Mouse (Mus musculus): ENCODE results near the gene Tmem121b.

Gene Tmem121b

GRCm38 (mm10) chr6:120493374-120494181 lies at the start of gene Tmem121b:
Gene Tmem121b (minus strand): TSS chr6:120493807.
- no peak for DNase-seq (ENCODE audit: low read depth)

DNA sequence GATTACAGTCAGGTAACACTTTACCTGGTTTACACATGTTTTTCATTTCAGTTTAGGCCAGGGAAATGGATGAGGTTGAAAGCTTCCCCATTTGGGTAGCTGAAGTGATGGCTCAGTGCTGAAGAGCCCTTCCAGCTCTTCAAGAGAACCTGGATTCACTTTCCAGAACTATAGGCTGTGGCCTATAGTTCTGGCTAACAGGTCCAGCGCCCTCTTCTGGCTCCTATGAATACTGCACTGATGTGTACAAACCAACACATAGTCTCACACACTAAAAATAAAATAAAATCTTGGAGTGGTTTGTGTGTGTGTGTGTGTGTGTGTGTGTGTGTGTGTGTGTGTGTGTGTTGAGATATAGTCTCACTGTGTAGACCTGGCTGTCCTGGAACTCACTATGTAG lies 48.5 kb upstream of the Tmem121b start:
- DNase-seq (ENCODE audit: low read depth): no peak

- no peak for DNase-seq (ENCODE audit: low read depth)
Observed at GRCm38 (mm10) chr6:120541386-120541785, 47.8 kb upstream of the Tmem121b start.

- no peak for DNase-seq (ENCODE audit: low read depth)
Observed at GRCm38 (mm10) chr6:120539781-120540231, 46.2 kb upstream of the Tmem121b start.

DNA sequence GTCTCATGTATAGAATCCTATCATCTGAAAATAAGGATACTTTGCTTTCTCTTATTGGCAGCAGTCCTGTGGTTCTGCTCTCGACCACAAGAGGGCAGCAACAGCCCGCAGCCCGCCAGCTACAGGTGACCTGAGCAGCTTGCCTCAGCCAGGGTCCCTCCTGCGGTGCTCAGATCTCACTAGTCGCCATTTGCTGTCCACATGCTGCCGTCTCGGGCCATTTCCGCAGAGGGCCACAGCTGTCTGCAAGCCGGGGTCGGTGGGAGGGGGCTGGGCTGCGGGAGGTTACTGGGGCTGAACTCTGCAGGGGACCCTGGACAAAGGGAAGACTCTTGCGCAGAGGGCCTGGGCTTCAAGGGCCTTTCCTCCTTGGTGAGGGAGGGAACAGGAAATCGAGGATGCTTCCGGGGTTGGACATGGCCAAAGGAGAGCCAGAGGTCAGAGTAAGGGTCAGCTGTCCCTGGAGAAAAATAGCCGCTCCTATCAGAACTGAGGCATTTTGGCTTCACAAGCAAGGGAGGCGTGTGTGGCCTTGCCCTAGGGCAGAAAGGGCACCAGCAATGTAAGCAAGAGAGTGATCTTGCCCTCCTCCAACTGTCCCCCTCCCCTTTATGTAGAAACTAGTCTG lies 45.6 kb upstream of the Tmem121b start:
- DNase-seq (ENCODE audit: low read depth): peak; percentile 1

GRCm38 (mm10) chr6:120536337-120536736 lies 42.7 kb upstream of the Tmem121b start:
- no peak for DNase-seq (ENCODE audit: low read depth)

DNA sequence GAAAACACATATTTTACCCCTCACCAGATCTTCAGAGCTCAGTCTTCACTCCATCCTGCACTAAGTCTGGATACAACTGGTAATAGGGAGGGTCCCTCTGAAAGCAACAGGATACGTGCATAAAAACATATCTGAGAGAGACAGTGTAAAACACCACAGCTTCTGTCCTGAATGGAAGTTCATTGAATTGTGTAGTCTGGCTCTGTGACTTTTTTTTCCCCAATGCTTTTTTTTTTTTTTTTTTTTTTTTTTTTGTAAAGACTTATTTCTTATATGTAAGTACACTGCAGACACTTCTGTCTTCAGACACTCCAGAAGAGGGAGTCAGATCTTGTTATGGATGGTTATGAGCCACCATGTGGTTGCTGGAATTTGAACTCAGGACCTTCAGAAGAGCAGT lies 39.0 kb upstream of the Tmem121b start:
- DNase-seq (ENCODE audit: low read depth): no peak

DNA sequence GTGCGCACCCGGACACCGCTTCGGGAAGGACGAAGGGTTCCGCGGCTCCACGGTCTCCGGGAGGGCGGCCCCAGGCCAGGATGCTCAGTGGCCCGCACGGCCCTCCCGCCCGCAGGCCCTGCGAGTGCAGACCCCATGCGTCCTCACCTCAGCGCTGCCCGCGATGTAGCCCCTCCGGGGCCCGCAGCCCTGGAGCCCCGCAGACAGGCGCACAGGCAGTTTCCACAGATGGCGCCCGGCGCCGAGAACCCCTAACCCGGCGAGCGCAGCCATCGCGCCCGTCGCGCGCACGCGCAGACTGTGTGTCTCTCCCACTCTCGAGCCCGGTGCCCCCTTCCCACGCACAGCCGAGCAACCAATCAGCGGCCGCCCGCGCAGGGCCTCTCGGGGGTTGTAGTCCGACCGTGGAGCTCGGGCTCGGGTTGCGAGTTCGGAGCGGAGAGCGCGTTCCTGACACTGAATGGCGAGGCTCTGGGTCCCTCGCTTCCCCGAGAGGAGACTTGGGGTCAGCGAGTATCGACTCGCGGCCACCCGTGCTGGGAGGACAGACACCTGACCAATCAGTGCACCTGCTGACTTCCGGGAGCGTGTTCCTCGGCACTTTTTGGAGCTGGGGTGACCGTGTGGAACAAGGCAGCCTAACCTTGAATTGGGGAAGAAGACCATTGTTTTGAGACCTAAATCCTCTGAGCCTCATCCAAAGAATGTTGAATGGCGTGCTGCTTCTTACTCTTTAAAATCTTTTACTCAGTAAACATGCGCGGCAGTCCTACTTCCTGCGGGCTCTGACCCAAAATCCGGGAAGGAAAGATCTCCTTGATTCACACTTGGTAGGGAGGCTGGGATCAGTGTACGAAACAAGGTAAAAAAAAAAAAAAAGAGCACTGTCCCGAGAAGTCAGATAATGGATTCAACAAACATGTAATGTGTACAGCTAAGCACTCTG lies 37.7 kb upstream of the Tmem121b start, which contains the start of gene Hdhd5:
Hdhd5 (minus strand) TSS at position 300 of the 946 bp plus-strand sequence.
- DNase-seq (ENCODE audit: low read depth): peak; percentile 59

- no peak for DNase-seq (ENCODE audit: low read depth)
Observed at GRCm38 (mm10) chr6:120529123-120529522, 35.5 kb upstream of the Tmem121b start.

GRCm38 (mm10) chr6:120524796-120525195 lies 31.2 kb upstream of the Tmem121b start:
- no peak for DNase-seq (ENCODE audit: low read depth)

GRCm38 (mm10) chr6:120519647-120520046 lies 26.0 kb upstream of the Tmem121b start:
- DNase-seq (ENCODE audit: low read depth): no peak

GRCm38 (mm10) chr6:120517311-120517710 lies 23.7 kb upstream of the Tmem121b start:
- DNase-seq (ENCODE audit: low read depth): no peak

DNA sequence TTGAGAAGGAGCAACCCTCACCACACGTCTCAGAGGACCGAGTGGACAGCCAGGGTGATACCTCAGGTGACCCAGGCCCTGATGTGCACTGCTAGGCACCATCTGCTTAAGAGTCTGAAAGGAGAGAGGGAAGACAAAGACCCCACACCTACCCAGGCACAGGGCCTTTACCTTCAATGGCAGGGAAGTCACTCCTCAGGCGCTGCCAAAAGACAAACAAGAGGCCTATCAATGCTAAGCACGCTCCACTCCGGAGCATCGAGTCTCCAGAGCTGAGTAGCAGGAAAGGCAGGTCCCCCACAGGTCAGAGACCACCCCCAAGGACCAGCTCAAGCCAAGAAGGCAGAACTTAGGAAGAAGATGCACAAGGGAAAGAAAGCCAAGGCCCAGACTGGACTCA lies 23.3 kb upstream of the Tmem121b start:
- DNase-seq (ENCODE audit: low read depth): no peak

DNA sequence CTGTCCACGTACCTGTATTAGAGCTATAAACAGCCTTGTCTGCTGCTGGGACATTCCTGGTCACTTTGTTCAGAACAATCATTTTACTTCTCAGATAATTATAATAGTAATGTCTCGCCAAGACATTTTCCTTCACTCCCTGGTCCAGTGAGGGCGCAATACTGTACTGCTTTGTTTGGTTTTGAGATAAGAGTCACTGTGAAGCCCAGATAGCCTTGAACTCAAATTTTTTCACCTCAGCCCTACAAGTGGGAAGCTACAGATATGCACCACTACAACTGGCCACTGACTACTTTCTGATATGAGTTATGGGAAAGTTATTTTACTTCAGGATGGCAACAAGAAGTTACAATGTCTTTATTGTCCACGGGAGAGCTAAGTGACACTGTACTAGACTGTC lies 22.8 kb upstream of the Tmem121b start:
- no peak for DNase-seq (ENCODE audit: low read depth)

DNA sequence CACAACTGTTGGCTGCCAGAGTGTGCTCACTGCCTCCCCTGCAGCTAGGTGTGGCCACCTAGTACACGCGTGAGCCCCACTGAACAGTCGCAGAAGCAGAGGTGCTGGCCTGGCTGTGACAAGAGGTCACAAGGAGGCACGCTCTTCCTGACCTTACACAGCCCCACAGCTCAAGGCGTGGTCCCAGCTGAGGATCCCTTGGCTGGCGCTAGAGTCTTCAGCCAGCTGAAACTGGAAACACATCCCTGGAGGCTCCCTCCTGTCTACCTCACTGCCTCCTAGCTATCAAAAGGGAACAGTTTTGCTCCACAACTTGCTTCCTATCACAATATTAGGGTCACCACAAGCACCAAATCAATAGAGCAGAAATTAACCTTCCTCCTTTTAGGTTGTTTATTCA lies 17.6 kb upstream of the Tmem121b start:
- no peak for DNase-seq (ENCODE audit: low read depth)

GRCm38 (mm10) chr6:120510425-120510824 lies 16.8 kb upstream of the Tmem121b start:
- DNase-seq (ENCODE audit: low read depth): no peak

DNA sequence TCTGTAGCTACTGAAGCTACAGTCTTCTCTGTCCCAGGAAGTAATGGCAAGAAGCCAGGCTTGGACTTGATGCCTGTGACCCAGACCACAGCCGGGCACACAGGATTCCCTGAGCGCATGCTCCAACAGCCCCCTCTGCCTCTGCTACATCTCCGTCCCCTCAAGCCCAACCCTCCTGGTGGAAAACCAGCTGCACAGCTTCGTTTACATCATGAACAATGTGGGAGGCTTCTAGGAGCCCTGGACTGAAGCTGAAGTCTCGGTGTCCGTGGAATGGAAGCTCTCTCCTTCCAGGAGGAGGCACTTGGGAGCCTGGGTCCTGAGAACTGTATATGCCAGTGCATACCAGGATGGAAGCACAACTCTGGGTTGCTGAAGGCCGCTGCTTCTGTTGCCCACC lies 16.4 kb upstream of the Tmem121b start:
- no peak for DNase-seq (ENCODE audit: low read depth)

- no peak for DNase-seq (ENCODE audit: low read depth)
Observed at GRCm38 (mm10) chr6:120508645-120509044, 15.0 kb upstream of the Tmem121b start.

GRCm38 (mm10) chr6:120505531-120505930 lies 11.9 kb upstream of the Tmem121b start:
- DNase-seq (ENCODE audit: low read depth): no peak

DNA sequence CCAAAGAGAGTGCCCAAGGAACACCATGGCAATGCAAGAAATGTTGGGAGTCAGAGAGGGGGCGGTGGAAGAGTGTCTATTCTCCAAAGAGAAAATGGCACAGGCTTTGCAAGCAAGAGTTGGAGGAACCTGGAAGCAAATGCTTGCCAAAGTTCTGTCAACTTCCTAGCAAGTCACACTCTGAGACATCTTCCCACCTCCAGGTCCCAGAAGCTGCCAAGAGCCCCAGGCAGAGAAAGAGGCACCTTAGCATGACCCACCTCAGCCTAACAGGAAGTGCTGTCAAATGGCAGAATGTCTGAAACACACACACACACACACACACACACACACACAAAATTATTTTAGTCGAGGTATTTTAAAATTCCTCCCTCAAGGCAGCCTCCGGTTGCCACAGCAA lies 10.4 kb upstream of the Tmem121b start:
- DNase-seq (ENCODE audit: low read depth): no peak

GRCm38 (mm10) chr6:120496544-120496943 lies 2.9 kb upstream of the Tmem121b start:
- DNase-seq (ENCODE audit: low read depth): no peak

All from fibroblast of lung, adult 2 months (primary cell).